8 mouse cellular contexts compared by ENCODE assay signal in genomic region chr16:10784793-10785370, GRCm38 (mm10). TPM values are rescaled to one million over a fixed set of nuclear protein-coding genes. Genes with fewer than 3 reads are reported as not detected.
DNase-seq lines count a peak whose midpoint lies in the region; ATAC-seq and TF ChIP-seq lines count a peak whose summit lies in the region.

No protein-coding gene starts in this region.

- WGBS in forebrain, embryonic 12.5 days, result under 1% methylated on average over 39 of the region's 55 CpGs
- under 1% methylated on average over 25 of the region's 55 CpGs for WGBS in heart, postnatal 0 days
- WGBS in liver, embryonic 15.5 days (ENCODE audit: insufficient replicate concordance), result under 1% methylated on average over 54 of the region's 55 CpGs
- 0% methylated on average over 52 of the region's 55 CpGs for WGBS in neural tube, embryonic 11.5 days
- under 1% methylated on average over 50 of the region's 55 CpGs for WGBS in stomach, embryonic 16.5 days

- no peaks in the 10 kb centered on the region for H3K9me3 ChIP-seq in E14TG2a.4 (ENCODE audit: low read length)
- no peaks in the 10 kb centered on the region for H3K9me3 ChIP-seq in forebrain, embryonic 12.5 days
- no peaks in the 10 kb centered on the region for H3K9me3 ChIP-seq in heart, postnatal 0 days (replicated peaks; ENCODE audit: control insufficient read depth, low read length)
- no peaks in the 10 kb centered on the region for H3K9me3 ChIP-seq in liver, embryonic 15.5 days (replicated peaks)
- H3K9me3 ChIP-seq in neural tube, embryonic 11.5 days (ENCODE audit: control insufficient read depth, low read length), result no peaks in the 10 kb centered on the region
- H3K9me3 ChIP-seq in stomach, embryonic 16.5 days (replicated peaks; ENCODE audit: control insufficient read depth, low read length), result no peaks in the 10 kb centered on the region

- H3K27ac ChIP-seq in forebrain, embryonic 12.5 days, result peak overlapping the region; percentile 76
- peak overlapping the region; percentile 94 for H3K27ac ChIP-seq in heart, postnatal 0 days (ENCODE audit: low read depth)
- H3K27ac ChIP-seq in liver, embryonic 15.5 days (replicated peaks), result peak overlapping the region; percentile 81
- H3K27ac ChIP-seq in neural tube, embryonic 11.5 days (ENCODE audit: low read depth, low read length), result peak overlapping the region; percentile 65; the same call in 1 of the 2 replicates
- peak overlapping the region; percentile 99 for H3K27ac ChIP-seq in stomach, embryonic 16.5 days (ENCODE audit: low read length)

- peaks cover 3% of the 10 kb centered on the region; the same call in 1 of the 2 replicates for H3K36me3 ChIP-seq in E14TG2a.4 (ENCODE audit: insufficient read depth, low read length)
- H3K36me3 ChIP-seq in forebrain, embryonic 12.5 days (replicated peaks), result no peaks in the 10 kb centered on the region
- H3K36me3 ChIP-seq in heart, postnatal 0 days (replicated peaks; ENCODE audit: control insufficient read depth, insufficient read depth, low read length), result no peaks in the 10 kb centered on the region
- H3K36me3 ChIP-seq in liver, embryonic 15.5 days (replicated peaks), result no peaks in the 10 kb centered on the region
- H3K36me3 ChIP-seq in neural tube, embryonic 11.5 days (ENCODE audit: control insufficient read depth, insufficient read depth, low read length), result no peaks in the 10 kb centered on the region
- no peaks in the 10 kb centered on the region for H3K36me3 ChIP-seq in stomach, embryonic 16.5 days (ENCODE audit: control insufficient read depth, insufficient read depth, low read length)

- peaks cover 58% of the 10 kb centered on the region for H3K27me3 ChIP-seq in E14TG2a.4 (ENCODE audit: insufficient read depth, low read length)
- peaks cover 30% of the 10 kb centered on the region for H3K27me3 ChIP-seq in forebrain, embryonic 12.5 days
- H3K27me3 ChIP-seq in heart, postnatal 0 days (ENCODE audit: control insufficient read depth, insufficient read depth, low read length), result no peaks in the 10 kb centered on the region
- H3K27me3 ChIP-seq in liver, embryonic 15.5 days, result peaks cover 37% of the 10 kb centered on the region
- H3K27me3 ChIP-seq in neural tube, embryonic 11.5 days (ENCODE audit: control insufficient read depth, insufficient read depth, low read length), result peaks cover 10% of the 10 kb centered on the region
- no peaks in the 10 kb centered on the region for H3K27me3 ChIP-seq in stomach, embryonic 16.5 days (ENCODE audit: control insufficient read depth, insufficient read depth, low read length)

- peak overlapping the region; percentile 82 for H3K4me2 ChIP-seq in forebrain, embryonic 12.5 days
- H3K4me2 ChIP-seq in heart, postnatal 0 days (ENCODE audit: low read depth, low read length), result peak overlapping the region; percentile 93
- peak overlapping the region; percentile 95 for H3K4me2 ChIP-seq in liver, embryonic 15.5 days
- peak overlapping the region; percentile 96 for H3K4me2 ChIP-seq in neural tube, embryonic 11.5 days (ENCODE audit: low read depth)
- H3K4me2 ChIP-seq in stomach, embryonic 16.5 days (ENCODE audit: low read depth, low read length), result peak overlapping the region; percentile 91

- no peak; the same call in 1 of the 2 replicates for TF ChIP-seq EP300 in heart, postnatal 0 days (IDR thresholded peaks at IDR 0.05; ENCODE audit: low read depth)

- H3K4me3 ChIP-seq in E14TG2a.4 (replicated peaks; ENCODE audit: low read length), result peak overlapping the region; percentile 86
- H3K4me3 ChIP-seq in forebrain, embryonic 12.5 days (replicated peaks), result peak overlapping the region; percentile 70
- peak overlapping the region; percentile 79 for H3K4me3 ChIP-seq in heart, postnatal 0 days (ENCODE audit: low read depth, low read length)
- peak overlapping the region; percentile 85 for H3K4me3 ChIP-seq in liver, embryonic 15.5 days (replicated peaks)
- peak overlapping the region; percentile 58 for H3K4me3 ChIP-seq in neural tube, embryonic 11.5 days (ENCODE audit: low read depth, low read length)
- H3K4me3 ChIP-seq in stomach, embryonic 16.5 days (replicated peaks; ENCODE audit: low read length), result peak overlapping the region; percentile 79

- peaks cover 59% of the 10 kb centered on the region for H3K4me1 ChIP-seq in E14TG2a.4 (replicated peaks; ENCODE audit: low read depth, low read length)
- peaks cover 30% of the 10 kb centered on the region for H3K4me1 ChIP-seq in forebrain, embryonic 12.5 days
- H3K4me1 ChIP-seq in heart, postnatal 0 days (ENCODE audit: control insufficient read depth, insufficient read depth), result peaks cover 28% of the 10 kb centered on the region
- H3K4me1 ChIP-seq in liver, embryonic 15.5 days (replicated peaks), result peaks cover 38% of the 10 kb centered on the region
- peaks cover 5% of the 10 kb centered on the region; the same call in 1 of the 2 replicates for H3K4me1 ChIP-seq in neural tube, embryonic 11.5 days (ENCODE audit: control insufficient read depth, insufficient read depth, low read length)
- peaks cover 39% of the 10 kb centered on the region for H3K4me1 ChIP-seq in stomach, embryonic 16.5 days (ENCODE audit: control insufficient read depth, insufficient read depth, low read length)

- peak; percentile 58 for DNase-seq in c-Kit-positive CD71-positive TER-119-positive erythroid progenitor cells, embryonic 14.5 days (ENCODE audit: low spot score)
- peak; percentile 79 for DNase-seq in heart, postnatal 0 days (ENCODE audit: low spot score)
- DNase-seq in kidney, postnatal 36 days, result peak; percentile 86 to 94
- peak; percentile 96 for DNase-seq in neural tube, embryonic 11.5 days (ENCODE audit: low spot score)

- ATAC-seq in forebrain, embryonic 12.5 days (ENCODE audit: low FRiP score), result peak; percentile 78
- peak; percentile 77 for ATAC-seq in heart, postnatal 0 days (ENCODE audit: insufficient read depth, low read depth)
- peak; percentile 67 for ATAC-seq in liver, embryonic 15.5 days (ENCODE audit: insufficient read depth)
- ATAC-seq in neural tube, embryonic 11.5 days (ENCODE audit: insufficient read depth, low FRiP score, low TSS enrichment), result peak; percentile 85
- ATAC-seq in stomach, embryonic 16.5 days (ENCODE audit: insufficient read depth, low FRiP score), result peak; percentile 89

- no peak for TF ChIP-seq CTCF in E14TG2a.4 (conservative IDR thresholded peaks at IDR 0.05; ENCODE audit: low read length)
- TF ChIP-seq CTCF in heart, postnatal 0 days (IDR thresholded peaks at IDR 0.05; ENCODE audit: low read depth), result peak; percentile 89

- H3K9ac ChIP-seq in forebrain, embryonic 12.5 days, result peak overlapping the region; percentile 65
- peak overlapping the region; percentile 73 for H3K9ac ChIP-seq in heart, postnatal 0 days (replicated peaks; ENCODE audit: low read depth, low read length)
- H3K9ac ChIP-seq in liver, embryonic 15.5 days, result peak overlapping the region; percentile 67
- peak overlapping the region; percentile 56 for H3K9ac ChIP-seq in neural tube, embryonic 11.5 days (ENCODE audit: low read length)
- peak overlapping the region; percentile 91 for H3K9ac ChIP-seq in stomach, embryonic 16.5 days (ENCODE audit: low read length)

RNA-seq across cellular contexts. Expression of gene Socs1, which starts 0.5 kb away (rescaled TPM):
- polyA plus RNA-seq in forebrain, embryonic 12.5 days (2016; fragmentation: Nextera tagmentation; extraction: Ambion mirVana), result 2.2 and 2.6 TPM in 2 replicates
- total RNA-seq in heart, postnatal 0 days (2014; rRNA removed; ENCODE audit: low replicate concordance), result 0.80 and 5.0 TPM in 2 replicates
- 2.7 and 3.2 TPM in 2 replicates for polyA plus RNA-seq in heart, postnatal 0 days (2015; fragmentation: Nextera tagmentation; extraction: Ambion mirVana)
- 1.0 and 1.2 TPM in 2 replicates for polyA plus RNA-seq in liver, embryonic 15.5 days (2015; fragmentation: Nextera tagmentation; extraction: Ambion mirVana)
- 2.5 and 2.7 TPM in 2 replicates for polyA plus RNA-seq in neural tube, embryonic 11.5 days (2014; fragmentation: Nextera tagmentation; extraction: Ambion mirVana)
- polyA plus RNA-seq in stomach, embryonic 16.5 days (2015; fragmentation: Nextera tagmentation; extraction: Ambion mirVana), result 6.2 and 7.3 TPM in 2 replicates

RNA-seq across cellular contexts. Expression of gene Tnp2, which starts 3.6 kb away (rescaled TPM):
- not detected in 2 replicates for polyA plus RNA-seq in forebrain, embryonic 12.5 days (2016; fragmentation: Nextera tagmentation; extraction: Ambion mirVana)
- not detected in 2 replicates for total RNA-seq in heart, postnatal 0 days (2014; rRNA removed; ENCODE audit: low replicate concordance)
- not detected in 2 replicates for polyA plus RNA-seq in heart, postnatal 0 days (2015; fragmentation: Nextera tagmentation; extraction: Ambion mirVana)
- polyA plus RNA-seq in liver, embryonic 15.5 days (2015; fragmentation: Nextera tagmentation; extraction: Ambion mirVana), result not detected in 2 replicates
- not detected in 2 replicates for polyA plus RNA-seq in neural tube, embryonic 11.5 days (2014; fragmentation: Nextera tagmentation; extraction: Ambion mirVana)
- polyA plus RNA-seq in stomach, embryonic 16.5 days (2015; fragmentation: Nextera tagmentation; extraction: Ambion mirVana), result not detected in 2 replicates

RNA-seq across cellular contexts. Expression of gene Prm3, which starts 5.8 kb away (rescaled TPM):
- not detected in 2 replicates for polyA plus RNA-seq in forebrain, embryonic 12.5 days (2016; fragmentation: Nextera tagmentation; extraction: Ambion mirVana)
- total RNA-seq in heart, postnatal 0 days (2014; rRNA removed; ENCODE audit: low replicate concordance), result not detected in 2 replicates
- not detected in 2 replicates for polyA plus RNA-seq in heart, postnatal 0 days (2015; fragmentation: Nextera tagmentation; extraction: Ambion mirVana)
- not detected in 2 replicates for polyA plus RNA-seq in liver, embryonic 15.5 days (2015; fragmentation: Nextera tagmentation; extraction: Ambion mirVana)
- not detected in 2 replicates for polyA plus RNA-seq in neural tube, embryonic 11.5 days (2014; fragmentation: Nextera tagmentation; extraction: Ambion mirVana)
- polyA plus RNA-seq in stomach, embryonic 16.5 days (2015; fragmentation: Nextera tagmentation; extraction: Ambion mirVana), result not detected in 2 replicates

RNA-seq across cellular contexts. Expression of gene Prm2, which starts 11.1 kb away (rescaled TPM):
- not detected in 2 replicates for polyA plus RNA-seq in forebrain, embryonic 12.5 days (2016; fragmentation: Nextera tagmentation; extraction: Ambion mirVana)
- total RNA-seq in heart, postnatal 0 days (2014; rRNA removed; ENCODE audit: low replicate concordance), result not detected in 2 replicates
- not detected in 2 replicates for polyA plus RNA-seq in heart, postnatal 0 days (2015; fragmentation: Nextera tagmentation; extraction: Ambion mirVana)
- not detected in 2 replicates for polyA plus RNA-seq in liver, embryonic 15.5 days (2015; fragmentation: Nextera tagmentation; extraction: Ambion mirVana)
- polyA plus RNA-seq in neural tube, embryonic 11.5 days (2014; fragmentation: Nextera tagmentation; extraction: Ambion mirVana), result not detected in 2 replicates
- not detected in 2 replicates for polyA plus RNA-seq in stomach, embryonic 16.5 days (2015; fragmentation: Nextera tagmentation; extraction: Ambion mirVana)

RNA-seq across cellular contexts. Expression of gene Prm1, which starts 20.8 kb away (rescaled TPM):
- not detected in 2 replicates for polyA plus RNA-seq in forebrain, embryonic 12.5 days (2016; fragmentation: Nextera tagmentation; extraction: Ambion mirVana)
- not detected in 2 replicates for total RNA-seq in heart, postnatal 0 days (2014; rRNA removed; ENCODE audit: low replicate concordance)
- not detected in 2 replicates for polyA plus RNA-seq in heart, postnatal 0 days (2015; fragmentation: Nextera tagmentation; extraction: Ambion mirVana)
- polyA plus RNA-seq in liver, embryonic 15.5 days (2015; fragmentation: Nextera tagmentation; extraction: Ambion mirVana), result not detected in 2 replicates
- polyA plus RNA-seq in neural tube, embryonic 11.5 days (2014; fragmentation: Nextera tagmentation; extraction: Ambion mirVana), result not detected in 2 replicates
- polyA plus RNA-seq in stomach, embryonic 16.5 days (2015; fragmentation: Nextera tagmentation; extraction: Ambion mirVana), result not detected in 2 replicates

Comparison
In these comparisons a context has a peak if more than half of its experiments do, and no peak if none do; other contexts are left out.
1. Peak in every context shown above with its lines: DNase-seq, ATAC-seq, H3K4me3 ChIP-seq and H3K27ac ChIP-seq.